Mouse (Mus musculus): Measurements from ENCODE around the gene Grn. TPM values are rescaled to one million over a fixed set of nuclear protein-coding genes. Genes with fewer than 3 reads are reported as not detected.

Grn gene
- polyA plus RNA-seq, 1 experiment from 2014 or later, result 121 TPM

DNA sequence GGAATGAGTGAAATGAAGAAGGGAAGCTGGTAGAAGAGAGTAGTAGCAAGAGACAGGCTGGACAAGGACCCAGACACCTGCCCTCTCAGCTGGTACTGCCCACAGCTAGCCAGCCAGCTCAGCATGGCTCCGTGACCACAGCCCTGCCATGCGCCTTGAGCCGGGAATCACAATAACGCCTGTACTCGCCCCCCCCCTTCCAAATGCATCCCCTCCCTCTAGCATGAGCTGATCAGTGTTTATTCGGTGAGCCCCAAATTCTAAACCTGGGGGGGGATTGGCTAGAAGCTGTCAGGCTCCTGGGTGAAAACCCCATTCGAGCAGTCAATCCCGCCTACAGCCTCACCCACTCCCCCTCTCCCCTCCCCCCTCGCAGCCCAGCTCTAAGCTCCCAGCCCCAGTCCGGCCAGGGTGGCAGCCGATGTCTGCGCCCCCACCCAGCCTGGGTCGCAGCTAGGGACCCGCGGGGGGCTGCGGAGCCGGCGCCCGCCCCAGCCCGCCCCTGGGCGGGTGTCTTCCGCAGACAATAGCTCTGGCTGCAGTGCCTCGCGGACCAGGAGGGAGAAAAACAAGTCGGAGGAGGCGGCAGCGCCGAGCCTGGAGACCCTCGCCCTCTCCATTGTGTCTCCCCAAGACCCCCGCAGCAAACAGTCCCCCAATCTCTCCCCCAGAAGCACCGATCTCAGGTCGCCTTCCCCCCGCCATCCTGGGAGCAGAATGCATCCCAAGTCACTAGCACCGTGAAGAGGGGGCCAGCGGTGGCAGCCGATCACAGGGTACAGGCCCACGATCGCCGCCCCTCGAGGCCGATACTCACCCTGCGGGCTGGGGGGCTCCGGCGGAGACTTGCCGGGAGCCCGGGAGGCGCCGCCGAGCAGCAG is 16.7 kb downstream of the Grn start:
- ATAC-seq (ENCODE audit: low read depth), result peak; percentile 51
- WGBS, result 1% methylated on average over 28 of the region's 49 CpGs

DNA sequence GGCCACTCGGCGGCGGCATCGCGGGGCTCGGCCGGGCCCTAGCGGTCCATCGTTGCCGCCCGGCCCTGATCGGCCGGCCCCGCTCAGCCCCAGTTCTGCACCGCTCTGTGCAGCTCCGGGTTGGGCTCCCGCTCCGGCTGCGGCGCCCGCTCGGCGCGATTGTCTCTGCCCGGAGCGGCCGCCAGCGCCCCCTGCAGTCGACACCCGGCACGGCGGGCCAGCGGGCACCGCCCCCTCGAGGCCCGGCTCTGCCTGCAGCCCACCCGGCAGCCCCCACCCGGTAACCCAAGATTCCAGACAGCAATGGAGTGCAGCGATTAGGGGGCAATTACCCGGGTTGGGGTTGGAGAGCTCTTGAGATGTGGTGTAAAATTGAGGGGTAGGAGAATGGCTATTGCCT is 17.4 kb downstream of the Grn start, which contains the start of gene Fam171a2:
Gene Fam171a2, minus strand, starts transcription at position 186 of the 400 bp plus-strand sequence.
- Histone ChIP-seq H3K27ac (replicated peaks; ENCODE audit: low read depth, low read length) (peak within 1 kb of the TSS; percentile 92), H3K9ac (ENCODE audit: low read depth, low read length) (peak within 1 kb of the TSS; percentile 98), H3K9me3 (ENCODE audit: control insufficient read depth, low read length) (no peaks in the 10 kb centered on the region), H3K36me3 (ENCODE audit: control insufficient read depth, insufficient read depth, low read length) (peaks cover 14% of the 10 kb centered on the region), H3K4me1 (ENCODE audit: control insufficient read depth, insufficient read depth, low read length) (peaks cover 33% of the 10 kb centered on the region), H3K4me2 (ENCODE audit: low read depth, low read length) (peak within 1 kb of the TSS; percentile 86), H3K4me3 (ENCODE audit: low read depth, low read length) (peak within 1 kb of the TSS; percentile 95), H3K27me3 (replicated peaks; ENCODE audit: control insufficient read depth, insufficient read depth, low read length) (no peaks in the 10 kb centered on the region)
- peak; percentile 81 for DNase-seq (ENCODE audit: low spot score)
- ATAC-seq (ENCODE audit: low read depth), result peak; percentile 71
- 0% methylated on average over 3 of the region's 40 CpGs for WGBS

More for the DNA sequence above, 16.7 kb downstream of the Grn start:
- Histone ChIP-seq H3K36me3 (ENCODE audit: control insufficient read depth, insufficient read depth, low read length) (peaks cover 20% of the 10 kb centered on the region), H3K27me3 (replicated peaks; ENCODE audit: control insufficient read depth, insufficient read depth, low read length) (no peaks in the 10 kb centered on the region), H3K4me1 (ENCODE audit: control insufficient read depth, insufficient read depth, low read length) (peaks cover 33% of the 10 kb centered on the region), H3K9ac (ENCODE audit: low read depth, low read length) (peak overlapping the region; percentile 98), H3K4me2 (ENCODE audit: low read depth, low read length) (peak overlapping the region; percentile 86), H3K4me3 (ENCODE audit: low read depth, low read length) (peak overlapping the region; percentile 95), H3K9me3 (ENCODE audit: control insufficient read depth, low read length) (no peaks in the 10 kb centered on the region), H3K27ac (replicated peaks; ENCODE audit: low read depth, low read length) (peak overlapping the region; percentile 92)
- DNase-seq (ENCODE audit: low spot score), result peak; percentile 71

GRCm38 (mm10) chr11:102448327-102448726 is 18.2 kb downstream of the Grn start:
- DNase-seq (ENCODE audit: low spot score), result peak; percentile 63
- peaks cover 33% of the 10 kb centered on the region for H3K4me1 ChIP-seq (ENCODE audit: control insufficient read depth, insufficient read depth, low read length)
- no peaks in the 10 kb centered on the region for H3K9me3 ChIP-seq (ENCODE audit: control insufficient read depth, low read length)
- H3K27ac ChIP-seq (replicated peaks; ENCODE audit: low read depth, low read length), result no peak overlapping the region
- no peak overlapping the region for H3K9ac ChIP-seq (ENCODE audit: low read depth, low read length)
- ATAC-seq (ENCODE audit: low read depth), result no peak
- H3K4me2 ChIP-seq (ENCODE audit: low read depth, low read length), result peak overlapping the region; percentile 86; the same call in 1 of the 2 replicates
- 9% methylated on average over 8 of the region's 8 CpGs for whole genome bisulfite sequencing
- H3K4me3 ChIP-seq (ENCODE audit: low read depth, low read length), result peak overlapping the region; percentile 0; the same call in 1 of the 2 replicates
- no peaks in the 10 kb centered on the region for H3K27me3 ChIP-seq (replicated peaks; ENCODE audit: control insufficient read depth, insufficient read depth, low read length)
- peaks cover 6% of the 10 kb centered on the region; the same call in 1 of the 2 replicates for H3K36me3 ChIP-seq (ENCODE audit: control insufficient read depth, insufficient read depth, low read length)

- Histone ChIP-seq H3K9ac (ENCODE audit: low read depth, low read length) (0 out of 2 replicates have a peak overlapping the region, but pooled peaks have one; percentile 31), H3K27ac (replicated peaks; ENCODE audit: low read depth, low read length) (0 out of 2 replicates have a peak overlapping the region, but pooled peaks have one; percentile 8), H3K9me3 (ENCODE audit: control insufficient read depth, low read length) (no peaks in the 10 kb centered on the region), H3K27me3 (replicated peaks; ENCODE audit: control insufficient read depth, insufficient read depth, low read length) (no peaks in the 10 kb centered on the region), H3K4me2 (ENCODE audit: low read depth, low read length) (no peak overlapping the region), H3K36me3 (ENCODE audit: control insufficient read depth, insufficient read depth, low read length) (no peaks in the 10 kb centered on the region), H3K4me3 (ENCODE audit: low read depth, low read length) (no peak overlapping the region), H3K4me1 (ENCODE audit: control insufficient read depth, insufficient read depth, low read length) (peaks cover 33% of the 10 kb centered on the region)
- ATAC-seq (ENCODE audit: low read depth) (no peak), DNase-seq (ENCODE audit: low spot score) (peak; percentile 86)
- WGBS, result 41% methylated on average over 17 of the region's 17 CpGs
These were observed 19.2 kb downstream of the Grn start for GRCm38 (mm10) chr11:102449043-102450008.

GRCm38 (mm10) chr11:102453131-102453530 is 23.0 kb downstream of the Grn start:
- Histone ChIP-seq H3K36me3 (ENCODE audit: control insufficient read depth, insufficient read depth, low read length) (no peaks in the 10 kb centered on the region), H3K4me2 (ENCODE audit: low read depth, low read length) (no peak overlapping the region), H3K4me3 (ENCODE audit: low read depth, low read length) (no peak overlapping the region), H3K27ac (replicated peaks; ENCODE audit: low read depth, low read length) (no peak overlapping the region), H3K27me3 (replicated peaks; ENCODE audit: control insufficient read depth, insufficient read depth, low read length) (no peaks in the 10 kb centered on the region), H3K9me3 (ENCODE audit: control insufficient read depth, low read length) (no peaks in the 10 kb centered on the region), H3K4me1 (ENCODE audit: control insufficient read depth, insufficient read depth, low read length) (peaks cover 7% of the 10 kb centered on the region), H3K9ac (ENCODE audit: low read depth, low read length) (no peak overlapping the region)
- WGBS, result 17% methylated on average over 10 of the region's 10 CpGs
- ATAC-seq (ENCODE audit: low read depth), result no peak
- DNase-seq (ENCODE audit: low spot score), result no peak

GRCm38 (mm10) chr11:102455740-102456396 is 25.8 kb downstream of the Grn start:
- Histone ChIP-seq H3K4me3 (ENCODE audit: low read depth, low read length) (peak overlapping the region; percentile 53), H3K36me3 (ENCODE audit: control insufficient read depth, insufficient read depth, low read length) (no peaks in the 10 kb centered on the region), H3K4me2 (ENCODE audit: low read depth, low read length) (peak overlapping the region; percentile 93), H3K9ac (ENCODE audit: low read depth, low read length) (peak overlapping the region; percentile 62), H3K27me3 (replicated peaks; ENCODE audit: control insufficient read depth, insufficient read depth, low read length) (no peaks in the 10 kb centered on the region), H3K4me1 (ENCODE audit: control insufficient read depth, insufficient read depth, low read length) (no peaks in the 10 kb centered on the region; the same call in 1 of the 2 replicates), H3K27ac (replicated peaks; ENCODE audit: low read depth, low read length) (0 out of 2 replicates have a peak overlapping the region, but pooled peaks have one; percentile 8), H3K9me3 (ENCODE audit: control insufficient read depth, low read length) (no peaks in the 10 kb centered on the region)
- DNase-seq (ENCODE audit: low spot score), result peak; percentile 93
- ATAC-seq (ENCODE audit: low read depth), result peak; percentile 90
- 1% methylated on average over 17 of the region's 40 CpGs for WGBS

DNA sequence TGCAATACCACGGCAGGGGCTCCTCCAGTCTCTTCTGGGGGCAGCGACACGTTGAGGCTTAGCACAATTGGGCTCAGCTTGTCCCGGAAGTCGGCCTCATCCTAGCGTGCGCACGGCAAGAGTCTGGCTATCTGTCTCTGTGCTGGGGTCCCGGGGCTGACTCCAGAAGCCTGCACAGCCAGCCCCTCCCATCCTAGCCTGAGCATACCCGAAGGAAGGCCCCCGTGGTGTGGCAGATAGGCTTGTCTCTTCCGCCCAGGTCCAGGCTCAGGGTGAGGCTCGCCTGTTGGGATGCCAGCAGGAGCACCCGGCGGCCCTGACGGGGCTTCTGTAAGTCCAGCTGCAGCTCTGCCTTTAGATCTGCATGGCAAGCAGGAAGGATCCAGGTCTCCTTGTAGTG is 30.4 kb downstream of the Grn start:
- Histone ChIP-seq H3K27ac (replicated peaks; ENCODE audit: low read depth, low read length) (no peak overlapping the region), H3K36me3 (ENCODE audit: control insufficient read depth, insufficient read depth, low read length) (no peaks in the 10 kb centered on the region), H3K9me3 (ENCODE audit: control insufficient read depth, low read length) (no peaks in the 10 kb centered on the region), H3K4me2 (ENCODE audit: low read depth, low read length) (no peak overlapping the region), H3K27me3 (replicated peaks; ENCODE audit: control insufficient read depth, insufficient read depth, low read length) (0 out of 2 replicates have a peak, but pooled peaks cover 7% of the 10 kb centered on the region), H3K9ac (ENCODE audit: low read depth, low read length) (no peak overlapping the region), H3K4me3 (ENCODE audit: low read depth, low read length) (no peak overlapping the region), H3K4me1 (ENCODE audit: control insufficient read depth, insufficient read depth, low read length) (peaks cover under 1% of the 10 kb centered on the region)
- DNase-seq (ENCODE audit: low spot score) (no peak), ATAC-seq (ENCODE audit: low read depth) (no peak)
- 48% methylated on average over 16 of the region's 16 CpGs for WGBS

DNA sequence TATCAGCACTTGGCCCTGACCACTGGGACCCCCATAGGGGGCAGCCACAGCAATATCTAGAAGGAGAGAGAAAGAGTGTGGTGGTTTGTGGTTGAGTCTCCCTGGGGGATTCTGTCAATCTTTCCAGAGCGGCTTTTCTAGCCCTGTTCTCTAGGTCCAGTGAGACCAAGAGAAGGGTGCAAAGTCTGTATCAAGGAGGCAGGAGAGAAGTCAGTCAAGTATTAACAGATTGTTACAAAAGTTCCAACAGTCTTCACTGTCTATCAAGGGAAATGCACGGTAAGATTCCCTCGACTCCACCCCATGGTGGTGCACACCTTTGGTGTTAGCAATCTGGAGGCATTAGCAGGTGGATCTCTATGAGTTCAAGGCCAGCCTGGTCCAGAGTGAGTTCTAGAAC is 31.6 kb downstream of the Grn start:
- no peak overlapping the region for H3K27ac ChIP-seq (replicated peaks; ENCODE audit: low read depth, low read length)
- H3K4me3 ChIP-seq (ENCODE audit: low read depth, low read length), result no peak overlapping the region
- ATAC-seq (ENCODE audit: low read depth) (no peak), DNase-seq (ENCODE audit: low spot score) (no peak)
- H3K4me1 ChIP-seq (ENCODE audit: control insufficient read depth, insufficient read depth, low read length), result peaks cover 11% of the 10 kb centered on the region
- H3K36me3 ChIP-seq (ENCODE audit: control insufficient read depth, insufficient read depth, low read length), result no peaks in the 10 kb centered on the region
- 0 out of 2 replicates have a peak, but pooled peaks cover 8% of the 10 kb centered on the region for H3K27me3 ChIP-seq (replicated peaks; ENCODE audit: control insufficient read depth, insufficient read depth, low read length)
- H3K9me3 ChIP-seq (ENCODE audit: control insufficient read depth, low read length), result no peaks in the 10 kb centered on the region
- no peak overlapping the region for H3K4me2 ChIP-seq (ENCODE audit: low read depth, low read length)
- no peak overlapping the region for H3K9ac ChIP-seq (ENCODE audit: low read depth, low read length)
- 72% methylated on average over 3 of the region's 3 CpGs for WGBS

Data from embryonic facial prominence, embryonic 14.5 days (tissue).